Mouse (Mus musculus) ovary, adult 18-20 months (tissue): ENCODE measurements around the gene Tpst2.

Source experiments
- DNase-seq: peaks from one replicate; pipeline ENCODE4 v3.0.0; 2022; ENCODE audit warnings: low spot score, mixed read lengths

Gene Tpst2

GRCm38 (mm10) chr5:112255426-112255825 is 21.1 kb upstream of the Tpst2 start, which contains the start of gene Crybb1:
Crybb1 (plus strand) TSS chr5:112255815.
- peak; percentile 76 for DNase-seq

- no peak for DNase-seq
These were observed 20.0 kb upstream of the Tpst2 start for GRCm38 (mm10) chr5:112256457-112256856.

GRCm38 (mm10) chr5:112257896-112258295 is 18.6 kb upstream of the Tpst2 start:
- DNase-seq: no peak

GRCm38 (mm10) chr5:112259862-112260650 is 16.4 kb upstream of the Tpst2 start:
- DNase-seq: no peak

GRCm38 (mm10) chr5:112260818-112261217 is 15.7 kb upstream of the Tpst2 start:
- DNase-seq: no peak

GRCm38 (mm10) chr5:112264099-112264498 is 12.4 kb upstream of the Tpst2 start:
- DNase-seq: no peak

GRCm38 (mm10) chr5:112265110-112265509 is 11.4 kb upstream of the Tpst2 start:
- no peak for DNase-seq

- no peak for DNase-seq
These were observed 11.0 kb upstream of the Tpst2 start for GRCm38 (mm10) chr5:112265515-112265914.

- DNase-seq: no peak
These were observed 10.3 kb upstream of the Tpst2 start for GRCm38 (mm10) chr5:112266011-112266777.

GRCm38 (mm10) chr5:112270764-112271541 is 5.5 kb upstream of the Tpst2 start:
- no peak for DNase-seq

GRCm38 (mm10) chr5:112272934-112273333 is 3.6 kb upstream of the Tpst2 start:
- no peak for DNase-seq

GRCm38 (mm10) chr5:112273746-112274463 is 2.6 kb upstream of the Tpst2 start:
- DNase-seq: no peak

- no peak for DNase-seq
These were observed 1.3 kb upstream of the Tpst2 start for GRCm38 (mm10) chr5:112275021-112275804.

- no peak for DNase-seq
These were observed 437 bp downstream of the Tpst2 start for GRCm38 (mm10) chr5:112276907-112277348.

- no peak for DNase-seq
These were observed 1.5 kb downstream of the Tpst2 start for GRCm38 (mm10) chr5:112277906-112278470.

GRCm38 (mm10) chr5:112279181-112280021 is 2.9 kb downstream of the Tpst2 start:
- no peak for DNase-seq

- DNase-seq: no peak
These were observed 3.7 kb downstream of the Tpst2 start for GRCm38 (mm10) chr5:112280151-112280550.

- no peak for DNase-seq
These were observed 4.6 kb downstream of the Tpst2 start for GRCm38 (mm10) chr5:112280863-112281660.

- no peak for DNase-seq
These were observed 5.2 kb downstream of the Tpst2 start for GRCm38 (mm10) chr5:112281676-112282075.
